Mouse (Mus musculus) testis, adult 2 months (tissue): ENCODE measurements at regions not wholly inside any gene's neighbourhood (a gene's known extent, or its start where the extent isn't known, plus 50 kb on each side); places are given as distances from the start of the nearest gene placed in this dataset.

Source experiments
- CTCF ChIP-seq: fragments of 200-500 bp; IDR thresholded peaks from 2 replicates; pipeline ENCODE4 v1.5.1; 2012; ENCODE audit warnings: low read depth, mild to moderate bottlenecking, inconsistent platforms, low read length, moderate library complexity; ENCODE audit not compliant: control insufficient read depth, insufficient read depth, insufficient replicate concordance
- POLR2A ChIP-seq: fragments of 200-500 bp; IDR thresholded peaks from 2 replicates; pipeline ENCODE4 v1.6.1; 2012; ENCODE audit warnings: low read depth, mild to moderate bottlenecking, inconsistent platforms, low read length, moderate library complexity; ENCODE audit not compliant: control insufficient read depth

- no peak for TF ChIP-seq POLR2A
- TF ChIP-seq CTCF = no peak
Measured at GRCm38 (mm10) chr2:174016068-174016467, 60.0 kb upstream of the Stx16 start.
